Mouse (Mus musculus) neutrophil, adult 5-6 weeks (primary cell): ENCODE measurements around the gene Cckbr. TPM values are rescaled to one million over a fixed set of nuclear protein-coding genes. Genes with fewer than 3 reads are reported as not detected.
"Not testable (repeated sequence)": the region's sequence is repeated elsewhere in the genome, so short reads cannot be mapped to it uniquely, and the experiment has no call there.

Source experiments
- ATAC-seq: fragments of 151-379, 151-347 bp; 2 replicates; pipeline ENCODE4 v1.8.0; 2017; ENCODE audit warnings: mild to moderate bottlenecking, moderate TSS enrichment; ENCODE audit not compliant: insufficient number of reproducible peaks, poor library complexity, low FRiP score, severe bottlenecking; ENCODE audit errors: extremely low read depth
- total RNA-seq: library from RNA; stranded (forward); fragments of 200-1000 nt; gene quantifications from 2 replicates; pipeline ENCODE4 v1.2.3, GENCODE M21; 2017

Cckbr gene
- total RNA-seq, 1 experiment from 2014 or later = not detected

DNA sequence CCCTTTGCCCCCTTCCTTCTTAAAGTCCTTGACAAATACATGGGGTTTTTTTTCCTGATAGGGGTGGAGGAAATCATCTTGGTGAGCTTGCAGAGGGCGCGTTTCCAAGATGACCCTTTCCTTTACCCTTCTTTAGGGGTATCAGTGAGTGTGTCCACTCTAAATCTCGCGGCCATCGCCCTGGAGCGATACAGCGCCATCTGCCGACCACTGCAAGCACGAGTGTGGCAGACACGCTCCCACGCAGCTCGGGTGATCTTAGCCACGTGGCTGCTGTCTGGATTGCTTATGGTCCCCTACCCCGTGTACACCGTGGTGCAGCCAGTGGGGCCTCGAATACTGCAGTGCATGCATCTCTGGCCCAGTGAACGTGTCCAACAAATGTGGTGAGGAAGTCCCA is 8.3 kb downstream of the Cckbr start:
- no peak for ATAC-seq

- no peak for ATAC-seq
Observed at GRCm38 (mm10) chr7:105434798-105435197, 9.3 kb downstream of the Cckbr start.

- no peak for ATAC-seq
Observed at GRCm38 (mm10) chr7:105437979-105438772, 12.6 kb downstream of the Cckbr start.

DNA sequence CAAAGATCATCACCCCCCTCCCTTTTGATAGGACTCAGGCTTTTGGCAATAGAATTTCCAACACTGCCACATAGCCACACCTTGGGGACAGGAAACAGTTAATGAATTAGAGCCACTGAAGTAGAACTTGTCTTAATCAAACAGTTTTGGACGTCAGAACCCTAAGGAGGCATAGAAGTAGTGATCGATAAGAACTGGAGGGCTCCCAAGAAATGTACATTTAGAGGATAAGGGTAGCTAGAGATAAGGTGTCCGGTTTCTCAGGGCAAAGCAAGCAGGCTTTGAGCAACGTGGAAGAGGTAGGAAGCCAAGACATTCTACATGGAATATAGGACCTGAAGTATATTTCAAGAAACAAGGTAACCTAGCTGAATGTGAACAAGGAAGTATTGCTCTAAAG is 15.9 kb downstream of the Cckbr start:
- no peak for ATAC-seq

GRCm38 (mm10) chr7:105445076-105445475 is 19.5 kb downstream of the Cckbr start:
- ATAC-seq = no peak

DNA sequence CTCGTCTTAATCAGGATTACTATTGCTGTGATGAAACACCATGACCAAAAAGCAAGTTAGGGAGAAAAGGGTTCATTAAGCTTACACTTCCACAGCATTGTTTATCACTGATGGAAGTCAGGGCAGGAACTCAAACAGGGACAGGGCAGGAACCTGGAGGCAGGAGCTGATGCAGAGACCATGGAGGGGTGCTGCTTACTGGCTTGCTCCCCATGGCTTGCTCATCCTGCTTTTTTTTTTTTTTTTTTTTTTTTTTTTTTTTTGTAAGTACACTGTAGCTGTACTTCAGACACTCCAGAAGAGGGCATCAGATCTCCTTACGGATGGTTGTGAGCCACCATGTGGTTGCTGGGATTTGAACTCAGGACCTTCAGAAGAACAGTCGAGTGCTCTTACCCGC is 27.8 kb downstream of the Cckbr start:
- ATAC-seq = not testable (repeated sequence)

GRCm38 (mm10) chr7:105458546-105458945 is 33.0 kb downstream of the Cckbr start:
- no peak for ATAC-seq

DNA sequence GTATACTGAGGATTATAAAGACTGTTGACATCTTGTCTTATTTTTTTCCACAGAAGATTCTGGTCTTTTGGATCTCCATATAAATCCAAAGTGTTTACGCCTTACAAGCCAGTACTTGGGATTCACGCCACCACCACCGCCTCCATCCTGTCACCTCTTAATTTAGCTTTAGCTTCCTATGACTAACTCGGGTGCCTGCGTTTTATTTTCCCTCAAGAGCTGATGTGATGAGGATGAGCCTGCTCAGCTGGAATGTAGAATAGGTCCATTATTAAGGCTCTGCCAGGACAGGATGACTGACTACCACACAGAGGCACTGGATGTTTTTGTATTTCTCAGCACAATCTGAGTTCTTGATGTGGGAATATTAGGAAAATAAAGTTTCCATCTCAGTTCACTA is 40.0 kb downstream of the Cckbr start:
- not testable (repeated sequence) for ATAC-seq

DNA sequence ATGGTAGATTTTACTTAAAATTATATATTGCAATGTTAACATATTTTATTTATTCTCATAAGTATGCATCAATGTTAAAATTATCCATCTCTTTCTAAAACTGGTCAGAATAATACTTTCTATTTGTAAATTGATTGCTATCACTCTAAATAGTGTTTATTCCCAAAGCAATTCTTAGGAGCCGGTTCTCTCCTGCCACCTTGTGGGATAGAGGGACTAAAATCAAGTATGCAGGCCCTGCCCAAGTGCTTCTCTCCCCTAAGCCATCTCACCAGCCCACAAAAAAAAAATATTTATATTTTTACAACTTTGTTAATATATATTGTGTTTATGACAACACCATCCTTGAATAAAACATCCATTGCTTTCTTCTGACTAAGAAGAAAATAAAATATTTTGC is 47.1 kb downstream of the Cckbr start:
- no peak for ATAC-seq

- ATAC-seq = no peak
Observed at GRCm38 (mm10) chr7:105474771-105475315, 49.3 kb downstream of the Cckbr start.

GRCm38 (mm10) chr7:105475396-105475949 is 49.9 kb downstream of the Cckbr start:
- ATAC-seq = no peak

DNA sequence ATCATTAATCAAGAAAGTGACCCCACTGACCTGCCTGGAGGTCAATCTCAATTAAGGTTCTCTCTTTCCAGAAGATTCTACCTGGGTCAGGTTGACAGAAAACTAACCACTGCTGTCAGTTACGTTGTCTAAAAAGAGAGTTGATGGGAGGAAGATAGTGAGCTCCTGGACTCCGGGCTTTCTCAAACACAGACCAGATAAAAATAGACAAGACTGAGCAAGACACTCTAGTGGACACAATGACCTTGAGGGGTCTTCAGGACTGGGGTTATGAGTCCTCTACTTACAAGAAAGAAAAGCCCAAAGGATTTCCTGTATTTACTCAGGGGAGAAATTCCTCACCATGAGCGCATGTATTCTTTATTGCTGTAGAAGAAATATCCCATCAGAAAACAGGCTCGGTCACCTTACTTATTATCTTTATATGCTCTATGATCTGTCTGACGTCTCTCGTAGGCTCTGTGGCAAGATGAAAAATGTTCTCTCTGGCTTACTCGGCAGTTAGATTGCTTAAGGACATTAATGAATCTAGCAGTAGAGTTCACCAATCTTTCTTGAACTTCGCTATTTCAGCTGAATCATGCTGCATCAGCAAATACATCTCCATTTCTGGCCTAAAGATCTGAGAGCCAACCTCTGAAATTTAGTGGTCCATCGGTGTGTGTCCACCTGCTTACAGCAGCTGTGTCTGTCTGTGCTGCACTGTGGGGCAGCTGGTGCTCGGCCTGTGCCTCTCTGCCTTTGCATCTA is 51.3 kb downstream of the Cckbr start:
- ATAC-seq = no peak

GRCm38 (mm10) chr7:105477433-105477700 is 51.8 kb downstream of the Cckbr start:
- no peak for ATAC-seq

DNA sequence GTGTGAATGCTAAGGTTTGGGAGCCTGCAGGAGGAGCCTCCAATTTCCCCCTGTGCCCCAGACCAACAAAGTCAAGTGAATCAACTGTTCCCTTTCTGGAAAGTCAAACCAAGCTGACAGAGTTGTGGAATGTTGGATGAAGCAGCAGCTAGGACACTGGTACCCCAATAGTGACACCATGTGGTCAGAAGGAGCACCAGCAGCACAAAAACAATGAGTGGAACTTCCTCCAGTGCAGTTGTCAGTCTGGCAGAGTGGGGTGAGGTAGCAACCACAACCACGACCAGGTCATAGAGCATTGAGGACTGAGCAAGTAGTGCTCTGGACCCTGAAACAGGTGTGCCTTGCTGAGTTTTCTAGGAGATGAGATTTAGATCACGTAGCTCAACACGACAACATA is 52.3 kb downstream of the Cckbr start:
- ATAC-seq = no peak

GRCm38 (mm10) chr7:105478344-105478743 is 52.8 kb downstream of the Cckbr start:
- ATAC-seq = no peak

DNA sequence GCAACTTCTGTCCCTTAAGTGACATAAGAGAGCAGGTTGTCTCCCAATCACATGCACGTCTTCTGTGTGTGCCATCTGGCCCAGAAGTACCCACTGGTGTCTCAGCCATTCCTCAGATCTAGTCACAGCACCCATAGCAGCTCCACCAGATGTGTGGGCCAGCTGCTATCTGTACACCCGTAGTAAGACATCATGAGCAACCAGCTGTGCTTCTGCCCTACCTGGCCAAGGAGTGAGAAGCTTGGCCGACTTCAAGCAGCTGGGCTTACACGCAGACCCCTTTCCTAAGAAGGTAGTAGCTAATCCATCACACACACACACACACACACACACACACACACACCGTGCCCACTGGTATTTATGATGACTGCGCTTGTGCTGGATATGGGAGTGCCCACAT is 53.7 kb downstream of the Cckbr start:
- ATAC-seq = no peak

DNA sequence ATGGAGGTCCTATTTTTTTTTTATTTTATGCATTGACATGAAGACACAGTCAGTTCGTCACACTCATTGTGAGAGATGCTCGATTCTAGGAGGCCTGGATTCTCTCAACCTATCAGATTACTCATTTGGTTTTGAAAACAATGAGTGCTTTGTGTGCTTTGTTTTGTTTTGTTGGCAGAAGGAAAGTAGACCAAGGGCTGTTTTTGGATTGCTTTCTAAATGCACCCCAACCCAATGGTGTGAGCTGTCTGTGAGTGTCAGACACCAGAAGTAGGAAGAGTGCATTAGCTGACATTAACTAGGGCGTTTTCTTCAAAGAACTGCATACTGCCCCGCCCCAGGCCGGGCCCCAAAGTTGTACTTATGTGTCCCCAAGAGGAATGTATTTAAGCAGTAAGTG is 54.5 kb downstream of the Cckbr start:
- no peak for ATAC-seq

GRCm38 (mm10) chr7:105480561-105481504 is 55.3 kb downstream of the Cckbr start:
- no peak for ATAC-seq
